Mouse (Mus musculus) olfactory bulb, adult 2 months (tissue): ENCODE measurements around the gene Dpyd. TPM values are rescaled to one million over a fixed set of nuclear protein-coding genes. Genes with fewer than 3 reads are reported as not detected.
A peak's percentile ranks its signal among the peaks of the same experiment; 100 is the strongest.

Source experiments
- H3K27ac ChIP-seq: fragments of 200-500 bp; 2 replicates; pipeline ENCODE4 v1.5.1; 2012; ENCODE audit warnings: low read depth, low read length; ENCODE audit not compliant: insufficient read depth
- H3K4me1 ChIP-seq: fragments of 200-500 bp; 2 replicates; pipeline ENCODE4 v1.6.1; 2012; ENCODE audit warnings: low read length; ENCODE audit not compliant: control insufficient read depth, insufficient read depth
- H3K4me3 ChIP-seq: fragments of 200-500 bp; 2 replicates; pipeline ENCODE4 v1.5.1; 2012; ENCODE audit warnings: mild to moderate bottlenecking, low read depth, low read length, moderate library complexity; ENCODE audit not compliant: insufficient read depth
- CTCF ChIP-seq: fragments of 200-500 bp; IDR thresholded peaks from 2 replicates; pipeline ENCODE4 v1.5.1; 2012; ENCODE audit warnings: low read depth, mild to moderate bottlenecking, low read length, moderate library complexity; ENCODE audit not compliant: insufficient read depth
- POLR2A ChIP-seq: fragments of 200-500 bp; IDR thresholded peaks from 2 replicates; pipeline ENCODE4 v1.6.1; 2012; ENCODE audit warnings: mild to moderate bottlenecking, low read depth, low read length, moderate library complexity; ENCODE audit not compliant: insufficient read depth
- WGBS: fragments of 180-500 bp; shearing (Covaris S2); methylation state at CpG from one replicate; pipeline ENCODE4 v1.1.7; 2018; 5-methylcytosine and 5-hydroxymethylcytosine counted together
- polyA plus RNA-seq: library from polyadenylated mRNA; stranded (reverse); fragments of >200 nt; gene quantifications from 2 replicates; pipeline ENCODE4 v1.2.4, GENCODE M21; 2012; ENCODE audit warnings: low replicate concordance; ENCODE audit not compliant: missing spikeins, insufficient read depth, insufficient read length

Dpyd gene
- polyA plus RNA-seq, 1 experiment, result not detected

DNA sequence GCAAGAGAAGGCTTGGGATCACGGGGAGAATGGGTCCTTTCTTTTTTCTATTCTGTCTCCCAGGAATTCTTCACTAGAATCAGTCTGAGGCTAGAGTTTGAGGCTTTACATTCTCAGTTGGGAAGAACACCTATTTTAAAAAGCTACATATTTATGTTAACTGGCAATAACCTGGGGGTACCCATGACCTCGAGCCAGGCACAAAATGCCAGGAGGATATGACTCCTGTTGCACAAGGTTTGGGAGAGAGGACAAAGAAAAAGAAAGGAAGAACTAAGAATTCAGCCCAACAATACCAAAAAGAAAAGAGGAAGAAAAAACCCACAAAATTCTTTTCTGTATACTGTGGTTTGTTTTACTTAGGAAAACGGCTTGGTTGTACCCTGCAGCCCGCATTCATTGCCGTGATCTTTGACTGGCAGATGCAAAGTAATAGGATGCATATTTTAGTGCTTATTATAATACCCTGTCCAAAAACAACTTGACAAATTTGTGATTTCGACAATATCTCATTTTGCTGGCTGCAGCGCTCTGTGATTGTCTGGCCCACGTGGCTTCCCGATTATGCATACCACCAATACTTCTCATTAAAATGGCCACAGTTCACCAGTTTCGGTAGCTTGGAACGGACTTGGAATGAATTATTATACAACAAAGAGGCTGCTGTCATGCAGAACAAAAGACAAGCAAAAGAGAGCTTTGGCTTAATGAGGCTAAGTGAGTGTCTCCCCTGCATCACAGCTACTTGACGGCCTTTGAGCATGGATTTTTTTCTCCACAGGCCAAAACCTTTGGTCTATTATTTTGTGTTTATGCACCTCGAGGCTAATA, 799.8 kb downstream of the Dpyd start:
- Histone ChIP-seq H3K4me3 (no peak overlapping the region), H3K27ac (no peak overlapping the region), H3K4me1 (no peaks in the 10 kb centered on the region)
- WGBS, result 40% methylated on average over 13 of the region's 13 CpGs
- TF ChIP-seq POLR2A (no peak), CTCF (no peak)

DNA sequence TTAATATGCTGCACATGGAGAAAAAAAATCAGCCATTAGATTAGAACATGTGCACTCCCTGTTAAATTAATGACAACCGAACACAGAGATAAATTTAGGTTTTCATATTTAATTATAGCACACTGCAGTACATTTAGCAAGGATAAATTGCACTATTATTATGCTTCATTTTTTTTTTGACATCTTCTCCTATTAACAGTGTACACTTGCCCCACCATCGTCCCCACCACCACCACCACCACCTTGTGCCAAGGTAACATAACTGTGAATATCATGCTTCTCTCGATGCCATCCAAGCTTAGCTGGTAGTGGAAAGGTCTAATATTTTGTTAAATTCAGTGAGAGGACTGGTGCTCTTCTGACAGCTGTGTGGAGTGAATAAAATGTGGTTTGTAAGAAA, 800.5 kb downstream of the Dpyd start:
- H3K27ac ChIP-seq, result no peak overlapping the region
- 53% methylated on average over 3 of the region's 3 CpGs for WGBS

DNA sequence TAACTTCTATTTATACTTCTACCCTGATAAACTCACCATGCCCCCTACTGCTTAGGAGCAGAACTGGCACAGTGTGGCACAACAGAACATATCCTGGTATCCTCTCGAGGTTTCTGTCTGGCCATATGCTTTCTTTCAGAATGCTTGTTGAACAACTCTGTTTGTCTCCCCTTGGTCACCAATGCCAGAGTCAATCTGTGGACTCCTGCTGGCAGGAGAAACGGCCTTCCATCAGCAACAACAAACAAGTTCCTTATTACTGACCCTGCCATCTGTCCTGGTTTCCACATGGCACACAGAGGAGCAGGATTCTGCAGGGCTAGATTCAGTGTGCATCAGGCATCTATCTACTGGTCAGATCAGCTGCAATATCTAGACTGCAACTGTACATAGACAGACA, 807.0 kb downstream of the Dpyd start:
- TF ChIP-seq CTCF (no peak), POLR2A (no peak)
- WGBS, result 48% methylated on average over 2 of the region's 2 CpGs

More for the DNA sequence above, 800.5 kb downstream of the Dpyd start:
- Histone ChIP-seq H3K4me3 (no peak overlapping the region), H3K4me1 (no peaks in the 10 kb centered on the region)
- no peak for TF ChIP-seq CTCF
- no peak for TF ChIP-seq POLR2A

GRCm38 (mm10) chr3:119381119-119381518, 819.2 kb downstream of the Dpyd start:
- 98% methylated on average over 1 of the region's 1 CpGs for WGBS
- no peak overlapping the region for H3K4me3 ChIP-seq
- H3K4me1 ChIP-seq, result no peaks in the 10 kb centered on the region
- H3K27ac ChIP-seq, result no peak overlapping the region
- TF ChIP-seq CTCF (no peak), POLR2A (no peak)

More for the DNA sequence above, 807.0 kb downstream of the Dpyd start:
- Histone ChIP-seq H3K4me3 (no peak overlapping the region), H3K4me1 (no peaks in the 10 kb centered on the region), H3K27ac (no peak overlapping the region)

- WGBS, result 97% methylated on average over 1 of the region's 1 CpGs
- TF ChIP-seq POLR2A, result no peak
- no peak for TF ChIP-seq CTCF
- H3K4me1 ChIP-seq, result no peaks in the 10 kb centered on the region
- H3K4me3 ChIP-seq, result no peak overlapping the region
- H3K27ac ChIP-seq, result no peak overlapping the region
Measured at GRCm38 (mm10) chr3:119382395-119382794, 820.5 kb downstream of the Dpyd start.

- TF ChIP-seq CTCF (no peak), POLR2A (no peak)
- WGBS, result 32% methylated on average over 26 of the region's 26 CpGs
- no peak overlapping the region for H3K27ac ChIP-seq
- peaks cover 3% of the 10 kb centered on the region; the same call in 1 of the 2 replicates for H3K4me1 ChIP-seq
- peak overlapping the region; percentile 19 for H3K4me3 ChIP-seq
Measured at GRCm38 (mm10) chr3:119387332-119388105, 825.6 kb downstream of the Dpyd start.

GRCm38 (mm10) chr3:119397205-119397604, 835.3 kb downstream of the Dpyd start:
- Histone ChIP-seq H3K27ac (no peak overlapping the region), H3K4me1 (no peaks in the 10 kb centered on the region), H3K4me3 (no peak overlapping the region)
- TF ChIP-seq POLR2A, result no peak
- no peak for TF ChIP-seq CTCF
- WGBS, result 62% methylated on average over 5 of the region's 5 CpGs

DNA sequence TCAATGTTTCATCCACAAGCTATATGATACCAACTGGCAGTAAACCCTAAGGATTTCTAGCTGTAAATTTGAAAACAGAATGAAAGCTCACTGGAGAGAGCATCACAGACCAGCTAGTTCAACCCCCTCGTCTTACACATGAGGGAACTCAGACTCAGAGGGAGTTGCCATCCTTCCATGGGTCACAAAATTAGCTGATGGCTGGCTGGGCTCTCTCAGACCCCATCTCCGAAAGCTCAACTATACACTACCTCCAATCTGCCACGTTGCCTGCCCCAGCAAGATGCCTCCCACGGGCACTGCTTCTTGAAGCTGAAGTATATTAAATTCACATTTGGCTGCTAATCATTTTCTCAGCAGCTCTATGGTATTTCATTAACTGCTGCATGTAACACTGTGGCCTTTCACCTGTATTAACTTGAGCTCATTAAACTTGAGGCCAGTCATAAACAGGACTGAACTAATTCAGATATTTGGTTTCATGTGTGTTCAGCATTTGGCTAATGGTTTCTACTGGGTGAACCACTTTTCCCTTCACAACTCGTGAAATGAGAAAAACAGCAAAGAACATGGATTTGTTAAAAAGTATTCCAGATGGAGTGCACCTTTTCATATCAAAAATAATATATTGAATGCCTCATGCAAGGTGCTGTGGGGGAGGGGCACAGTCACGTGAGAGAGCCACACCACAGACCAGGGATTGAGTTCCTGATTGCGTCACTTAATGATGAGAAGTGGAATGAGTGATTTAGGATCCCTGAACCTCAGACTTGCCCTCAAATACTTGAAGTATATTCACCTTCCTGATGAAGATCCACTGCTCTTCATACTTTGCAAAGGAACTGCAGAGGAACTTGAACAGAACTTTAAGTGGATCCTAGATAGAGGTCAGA, 841.2 kb downstream of the Dpyd start:
- WGBS, result 86% methylated on average over 7 of the region's 7 CpGs
- H3K27ac ChIP-seq, result no peak overlapping the region
- TF ChIP-seq POLR2A, result no peak
- TF ChIP-seq CTCF, result no peak

More for the DNA sequence above, 841.2 kb downstream of the Dpyd start:
- Histone ChIP-seq H3K4me3 (no peak overlapping the region), H3K4me1 (no peaks in the 10 kb centered on the region)
